Mouse (Mus musculus) lung, embryonic 16.5 days (tissue): ENCODE results near the gene Auh. TPM values are rescaled to one million over a fixed set of nuclear protein-coding genes. Genes with fewer than 3 reads are reported as not detected.

Source experiments
- ATAC-seq: fragments of 200-750 bp; cut with Nextera tagmentation; 2 replicates; pipeline ENCODE4 v1.8.0; 2017; ENCODE audit warnings: low read depth, mild to moderate bottlenecking, moderate library complexity
- H3K27ac ChIP-seq: fragments of 300-500 bp; sonication (generic); 2 replicates; pipeline ENCODE4 v1.5.1; 2014; ENCODE audit warnings: mild to moderate bottlenecking, control low read depth, low read length
- H3K27me3 ChIP-seq: fragments of 300-500 bp; sonication (generic); 2 replicates; pipeline ENCODE4 v1.6.1; 2014; ENCODE audit warnings: low read depth, low read length, mixed read lengths; ENCODE audit not compliant: control insufficient read depth, insufficient read depth
- H3K36me3 ChIP-seq: fragments of 300-500 bp; sonication (generic); 2 replicates; pipeline ENCODE4 v1.6.1; 2014; ENCODE audit warnings: low read length; ENCODE audit not compliant: control insufficient read depth, insufficient read depth
- H3K4me1 ChIP-seq: fragments of 300-500 bp; sonication (generic); replicated peaks from 2 replicates; pipeline ENCODE4 v1.6.1; 2014; ENCODE audit warnings: low read length, mixed read lengths; ENCODE audit not compliant: control insufficient read depth, insufficient read depth
- H3K4me2 ChIP-seq: fragments of 300-500 bp; sonication (generic); 2 replicates; pipeline ENCODE4 v1.6.1; 2014; ENCODE audit warnings: low read depth, low read length, control low read depth
- H3K4me3 ChIP-seq: fragments of 300-500 bp; sonication (generic); 2 replicates; pipeline ENCODE4 v1.5.1; 2014; ENCODE audit warnings: mild to moderate bottlenecking, low read length, control low read depth
- H3K9ac ChIP-seq: fragments of 300-500 bp; sonication (generic); 2 replicates; pipeline ENCODE4 v1.6.1; 2014; ENCODE audit warnings: low read length, control low read depth
- H3K9me3 ChIP-seq: fragments of 300-500 bp; sonication (generic); 2 replicates; pipeline ENCODE4 v1.6.1; 2016; ENCODE audit warnings: low read length; ENCODE audit not compliant: control insufficient read depth
- WGBS: fragments of 180-500 bp; shearing (Covaris S2); extraction: QIAGEN DNeasy Blood & Tissue Kit; methylation state at CpG from one replicate; pipeline ENCODE4 v1.1.7; 2014; 5-methylcytosine and 5-hydroxymethylcytosine counted together
- polyA plus RNA-seq: library from polyadenylated mRNA; unstranded; fragments of >200 nt; fragmentation: Nextera tagmentation; extraction: Ambion mirVana; gene quantifications from 2 replicates; pipeline ENCODE4 v1.2.1, GENCODE M21; 2015

Auh gene
- polyA plus RNA-seq, 1 experiment from 2014 or later = 44.6 TPM

DNA sequence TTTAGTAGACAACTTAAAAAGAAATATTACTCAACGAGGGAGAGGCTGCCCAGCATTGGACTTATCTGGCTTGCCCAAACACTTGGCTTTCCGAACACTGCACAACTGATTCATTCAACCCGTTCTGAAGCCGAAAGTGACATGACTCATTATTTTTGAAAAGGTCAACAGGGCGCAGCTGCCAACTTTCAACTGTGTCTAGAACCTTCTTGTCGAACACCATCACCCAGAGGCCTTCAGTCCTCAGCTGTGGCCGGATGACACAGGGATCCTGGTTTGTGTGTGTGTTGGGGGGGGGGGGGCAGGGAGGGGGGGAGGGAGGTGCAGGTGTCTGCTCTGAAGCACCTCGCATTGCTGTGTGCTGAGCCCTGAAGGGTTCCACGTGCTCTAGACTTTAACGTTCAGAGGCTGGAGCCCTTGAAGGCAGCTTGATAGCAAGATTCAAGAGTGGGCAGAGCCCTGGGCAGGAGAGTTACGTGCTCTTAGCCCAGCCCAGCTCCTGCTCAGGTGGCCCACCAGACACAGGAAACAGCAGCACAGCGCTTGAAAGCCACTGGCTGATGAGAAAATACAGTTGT is 100.4 kb downstream of the Auh start:
- Histone ChIP-seq H3K4me1 (peaks cover 23% of the 10 kb centered on the region), H3K4me2 (no peak overlapping the region), H3K27ac (peak overlapping the region; percentile 45), H3K9ac (no peak overlapping the region), H3K27me3 (no peaks in the 10 kb centered on the region), H3K4me3 (no peak overlapping the region), H3K9me3 (0 out of 2 replicates have a peak, but pooled peaks cover 2% of the 10 kb centered on the region), H3K36me3 (no peaks in the 10 kb centered on the region)
- 45% methylated on average over 12 of the region's 12 CpGs for WGBS
- ATAC-seq = peak; percentile 50

DNA sequence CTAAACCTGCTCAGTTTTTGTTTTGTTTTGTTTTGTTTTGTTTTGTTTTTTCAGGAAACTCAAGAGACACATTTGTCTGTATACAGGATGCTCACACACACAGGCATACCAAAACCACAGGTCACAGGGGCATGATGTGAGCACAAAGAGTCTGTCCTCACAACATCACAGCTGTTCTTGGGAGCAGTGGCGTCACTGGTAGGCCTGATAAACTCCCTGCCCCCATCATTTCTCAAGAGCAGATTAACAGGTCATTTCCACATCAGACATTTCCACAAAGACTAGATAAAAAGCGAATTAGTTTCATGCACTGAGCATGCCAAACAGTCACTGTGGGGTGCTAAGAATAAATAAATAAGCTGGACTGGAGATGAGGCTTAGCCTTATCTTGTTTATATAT is 101.3 kb downstream of the Auh start:
- H3K9ac ChIP-seq = no peak overlapping the region
- 0 out of 2 replicates have a peak, but pooled peaks cover under 1% of the 10 kb centered on the region for H3K9me3 ChIP-seq
- H3K27ac ChIP-seq = no peak overlapping the region
- no peak overlapping the region for H3K4me2 ChIP-seq
- no peaks in the 10 kb centered on the region for H3K27me3 ChIP-seq
- no peak for ATAC-seq
- no peaks in the 10 kb centered on the region for H3K36me3 ChIP-seq
- H3K4me1 ChIP-seq = peaks cover 32% of the 10 kb centered on the region
- no peak overlapping the region for H3K4me3 ChIP-seq
- WGBS = 53% methylated on average over 2 of the region's 2 CpGs

DNA sequence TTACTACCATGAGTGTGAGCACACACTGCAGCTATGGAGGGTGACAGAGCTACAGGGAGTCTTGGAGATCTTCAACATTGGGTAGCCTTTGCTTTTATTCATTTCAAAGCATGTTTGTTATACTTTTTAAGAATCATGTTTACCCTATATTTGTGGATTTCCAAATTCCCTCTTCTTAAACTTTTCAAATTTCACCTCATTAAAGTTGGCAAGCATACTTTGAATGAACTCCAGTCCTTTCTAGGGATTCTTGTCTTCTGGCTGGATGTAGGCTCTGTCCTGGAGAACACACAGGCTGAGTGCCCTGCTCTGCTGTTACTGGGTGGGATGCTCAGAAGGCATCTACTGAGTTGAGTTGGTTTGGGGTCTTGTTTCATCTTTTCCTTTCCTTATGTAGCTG is 102.8 kb downstream of the Auh start:
- H3K27ac ChIP-seq = peak overlapping the region; percentile 11; the same call in 1 of the 2 replicates

DNA sequence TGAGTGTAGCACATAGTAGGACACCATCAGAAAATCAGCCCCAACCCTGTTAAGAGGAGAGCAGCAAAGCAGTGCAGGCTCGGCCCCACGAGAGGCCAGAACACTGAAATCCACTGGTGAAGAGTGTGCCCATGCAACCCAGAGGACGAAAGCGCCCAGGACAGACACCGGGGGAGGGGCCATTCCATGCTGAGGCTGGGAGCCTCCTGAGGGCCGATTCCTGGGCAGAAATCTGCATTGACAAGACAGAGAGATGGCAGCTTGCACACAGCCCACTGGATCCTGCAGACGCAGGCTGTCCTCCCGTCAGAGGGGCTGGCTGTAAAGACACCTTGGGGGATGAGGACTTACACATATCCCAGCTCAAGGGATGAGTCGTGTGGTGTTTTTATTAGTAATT is 104.7 kb downstream of the Auh start:
- Histone ChIP-seq H3K4me3 (no peak overlapping the region), H3K4me1 (peaks cover 64% of the 10 kb centered on the region), H3K4me2 (no peak overlapping the region), H3K9ac (no peak overlapping the region), H3K27ac (no peak overlapping the region), H3K27me3 (no peaks in the 10 kb centered on the region), H3K36me3 (no peaks in the 10 kb centered on the region), H3K9me3 (no peaks in the 10 kb centered on the region)
- no peak for ATAC-seq
- WGBS = 58% methylated on average over 9 of the region's 9 CpGs

More for the DNA sequence above, 102.8 kb downstream of the Auh start:
- no peaks in the 10 kb centered on the region for H3K27me3 ChIP-seq
- H3K36me3 ChIP-seq = no peaks in the 10 kb centered on the region
- ATAC-seq = peak; percentile 32; the same call in 1 of the 2 replicates
- H3K4me1 ChIP-seq = peaks cover 46% of the 10 kb centered on the region
- no peak overlapping the region for H3K4me3 ChIP-seq
- H3K9ac ChIP-seq = no peak overlapping the region
- no peaks in the 10 kb centered on the region for H3K9me3 ChIP-seq
- no peak overlapping the region for H3K4me2 ChIP-seq

DNA sequence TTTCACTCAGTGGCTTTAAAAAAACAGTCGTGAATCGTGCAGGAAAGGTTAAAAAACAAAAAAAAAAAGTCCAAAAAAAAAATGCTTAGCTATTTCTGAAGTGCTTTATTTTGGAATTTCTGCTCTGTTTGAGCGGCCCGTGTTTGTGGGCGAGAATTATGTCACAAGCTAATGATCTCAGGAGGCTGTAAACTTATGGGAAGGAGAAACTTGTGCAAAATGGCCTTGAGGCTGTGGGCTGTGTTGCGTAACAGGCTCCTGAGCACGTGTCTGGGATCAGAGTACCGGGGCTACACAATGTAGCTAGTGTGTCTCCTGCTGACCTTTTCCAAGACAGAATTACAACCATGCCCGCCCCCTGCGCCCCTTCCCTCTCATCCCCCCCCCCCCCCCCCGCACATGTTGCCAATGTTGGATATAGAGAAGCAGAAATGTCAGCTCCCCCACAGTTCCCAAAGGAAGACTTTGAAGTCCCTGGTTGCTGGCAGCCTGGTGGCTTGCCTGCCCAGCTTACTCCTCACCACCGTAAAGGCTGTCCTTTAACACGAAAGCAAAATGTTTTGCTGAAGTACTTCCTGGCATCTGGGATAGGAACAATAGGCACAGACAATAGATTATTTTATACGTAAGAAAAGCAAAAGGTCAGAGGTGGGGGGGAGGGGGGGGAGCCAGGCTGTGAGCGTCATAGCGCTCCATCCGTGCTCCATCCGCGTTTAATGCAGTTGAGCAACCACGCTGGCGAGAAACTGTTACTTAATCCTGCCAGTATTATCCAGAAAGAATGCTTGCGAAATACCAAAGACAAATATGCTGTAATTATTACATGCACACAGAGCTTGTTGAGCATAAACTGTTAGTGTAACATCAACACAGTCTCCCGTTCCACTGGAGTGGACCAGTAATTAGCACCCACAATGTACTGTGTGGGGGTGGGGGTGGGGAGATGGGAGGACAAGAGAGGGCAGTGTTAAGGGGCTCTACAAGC is 107.0 kb downstream of the Auh start:
- Histone ChIP-seq H3K36me3 (no peaks in the 10 kb centered on the region), H3K4me3 (no peak overlapping the region), H3K9me3 (no peaks in the 10 kb centered on the region), H3K27me3 (no peaks in the 10 kb centered on the region), H3K27ac (peak overlapping the region; percentile 85), H3K4me2 (peak overlapping the region; percentile 37), H3K9ac (peak overlapping the region; percentile 36; the same call in 1 of the 2 replicates), H3K4me1 (peaks cover 70% of the 10 kb centered on the region)
- ATAC-seq = peak; percentile 73
- WGBS = 9% methylated on average over 22 of the region's 23 CpGs

DNA sequence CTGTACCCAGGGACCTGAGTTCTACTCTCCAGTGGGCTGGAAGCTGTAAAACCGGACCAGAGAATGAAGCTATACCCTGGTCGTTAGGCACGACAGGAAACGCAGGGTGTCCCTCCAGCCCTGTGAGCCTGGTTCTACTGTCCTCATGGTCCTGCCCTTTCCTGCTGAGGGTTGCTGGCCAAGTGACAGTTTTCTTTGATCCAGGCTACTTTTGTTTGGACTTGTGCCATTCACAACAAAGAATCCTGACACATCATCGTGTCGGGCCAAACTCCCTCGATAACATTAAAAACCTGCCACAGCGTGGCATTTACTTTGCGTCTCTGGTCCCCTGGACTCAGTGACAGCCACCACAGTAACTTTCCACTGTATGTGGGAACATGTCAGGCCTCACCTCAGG is 107.9 kb downstream of the Auh start:
- no peaks in the 10 kb centered on the region for H3K27me3 ChIP-seq

DNA sequence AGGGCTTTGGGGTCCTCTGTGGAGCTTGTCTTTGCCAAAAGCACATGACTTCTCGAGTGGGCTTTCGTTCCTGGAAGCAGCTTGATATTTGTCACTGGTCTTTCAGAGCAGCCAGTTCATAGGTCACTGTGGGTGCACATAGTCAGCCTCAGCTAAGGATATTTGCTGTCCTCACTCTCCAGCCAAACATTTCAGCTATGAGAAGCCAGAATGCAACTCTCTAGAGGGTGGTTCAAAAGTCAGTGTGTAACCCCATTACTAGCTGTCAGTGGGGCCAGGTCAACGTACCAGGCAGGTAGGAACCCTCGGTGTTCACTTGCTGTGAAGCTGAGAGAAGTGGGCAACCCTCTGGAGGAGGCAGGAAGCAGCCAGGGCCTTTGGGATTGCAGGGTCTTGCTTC is 109.6 kb downstream of the Auh start:
- H3K4me3 ChIP-seq = no peak overlapping the region
- peak overlapping the region; percentile 45; the same call in 1 of the 2 replicates for H3K27ac ChIP-seq
- H3K9ac ChIP-seq = no peak overlapping the region
- H3K4me2 ChIP-seq = no peak overlapping the region
- no peaks in the 10 kb centered on the region for H3K9me3 ChIP-seq
- 56% methylated on average over 4 of the region's 4 CpGs for WGBS
- H3K36me3 ChIP-seq = no peaks in the 10 kb centered on the region
- no peaks in the 10 kb centered on the region for H3K27me3 ChIP-seq
- H3K4me1 ChIP-seq = peaks cover 64% of the 10 kb centered on the region
- no peak for ATAC-seq

More for the DNA sequence above, 107.9 kb downstream of the Auh start:
- 0 out of 2 replicates have a peak overlapping the region, but pooled peaks have one; percentile 37 for H3K4me2 ChIP-seq
- no peak overlapping the region for H3K4me3 ChIP-seq
- peaks cover 70% of the 10 kb centered on the region for H3K4me1 ChIP-seq
- H3K9me3 ChIP-seq = no peaks in the 10 kb centered on the region
- 19% methylated on average over 9 of the region's 9 CpGs for WGBS
- peak overlapping the region; percentile 85 for H3K27ac ChIP-seq
- peak overlapping the region; percentile 33; the same call in 1 of the 2 replicates for H3K9ac ChIP-seq
- H3K36me3 ChIP-seq = no peaks in the 10 kb centered on the region
- no peak for ATAC-seq

DNA sequence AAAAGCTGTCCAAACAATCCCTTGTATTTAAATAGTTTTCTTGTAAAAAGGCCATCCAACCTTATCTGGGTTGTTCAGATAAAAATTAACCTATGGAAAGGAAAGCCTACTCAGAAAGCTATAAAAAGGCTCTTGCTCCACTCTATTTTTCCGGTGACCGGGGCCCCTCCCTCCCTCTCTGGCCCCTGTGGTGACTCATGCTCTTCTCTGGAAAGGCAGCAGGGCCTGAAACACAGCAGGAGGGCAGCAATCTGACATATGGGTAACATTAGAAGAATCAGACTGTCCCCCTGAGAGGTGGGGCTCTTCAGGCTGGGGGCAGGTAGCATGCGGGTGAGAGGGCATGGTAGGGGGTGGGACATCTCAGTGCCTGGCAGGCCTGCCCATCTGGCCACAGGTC is 110.7 kb downstream of the Auh start:
- 17% methylated on average over 3 of the region's 3 CpGs for WGBS
- Histone ChIP-seq H3K9ac (peak overlapping the region; percentile 39; the same call in 1 of the 2 replicates), H3K9me3 (no peaks in the 10 kb centered on the region), H3K4me3 (no peak overlapping the region), H3K36me3 (no peaks in the 10 kb centered on the region), H3K27me3 (no peaks in the 10 kb centered on the region), H3K27ac (peak overlapping the region; percentile 74), H3K4me1 (peaks cover 58% of the 10 kb centered on the region), H3K4me2 (no peak overlapping the region; the same call in 1 of the 2 replicates)
- ATAC-seq = peak; percentile 29; the same call in 1 of the 2 replicates

DNA sequence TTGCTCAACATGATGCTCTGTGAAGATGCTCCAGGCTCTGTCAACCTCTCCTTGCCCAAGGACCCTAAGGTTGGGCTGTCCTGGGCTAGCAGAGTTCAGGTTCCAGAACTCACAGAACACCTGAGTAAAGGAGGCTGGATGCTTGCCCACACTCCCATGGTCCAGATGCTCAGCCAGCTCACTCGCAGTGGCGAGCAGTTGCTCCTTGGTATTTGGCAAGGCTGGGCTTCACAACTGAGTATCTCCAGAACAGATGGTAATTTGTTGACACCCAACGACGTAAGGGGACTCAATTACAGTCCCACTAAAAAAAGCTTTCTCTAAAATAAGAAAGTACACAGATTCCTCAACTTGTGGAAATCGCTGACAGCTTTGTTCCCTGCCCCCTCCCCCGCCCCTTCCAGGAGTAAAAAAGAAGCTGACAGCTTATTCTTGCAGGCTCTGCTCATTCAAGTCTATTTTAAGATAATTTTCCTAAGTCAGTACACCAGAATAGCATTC is 111.4 kb downstream of the Auh start:
- Histone ChIP-seq H3K4me2 (peak overlapping the region; percentile 10; the same call in 1 of the 2 replicates), H3K4me3 (no peak overlapping the region), H3K9ac (no peak overlapping the region), H3K9me3 (no peaks in the 10 kb centered on the region), H3K36me3 (no peaks in the 10 kb centered on the region), H3K4me1 (peaks cover 51% of the 10 kb centered on the region), H3K27ac (peak overlapping the region; percentile 74), H3K27me3 (no peaks in the 10 kb centered on the region)
- no peak for ATAC-seq
- WGBS = 17% methylated on average over 6 of the region's 6 CpGs
